Mouse (Mus musculus): ENCODE data around the gene Tufm.

DNA sequence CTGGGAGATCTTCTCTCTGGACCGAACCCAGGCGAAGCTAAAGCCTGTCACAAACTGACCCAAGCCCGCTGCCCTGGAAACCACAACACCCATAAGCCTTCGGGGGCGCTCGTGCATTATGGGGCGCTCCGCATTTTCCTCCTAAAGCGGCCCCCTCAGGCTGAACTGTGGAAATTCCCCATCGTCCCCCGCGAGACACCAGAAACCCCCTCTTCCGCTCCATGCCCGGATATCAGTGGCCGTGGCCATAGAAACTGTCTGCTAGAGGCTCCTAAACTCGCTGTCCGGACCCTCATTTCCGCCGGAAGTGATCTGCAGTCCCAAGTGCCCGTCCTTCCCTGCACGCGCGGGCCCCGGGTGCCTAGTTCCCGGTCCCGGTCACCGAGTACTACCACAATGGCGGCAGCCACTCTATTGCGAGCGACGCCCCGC, at the start of gene Tufm:
- peak; percentile 70 for TF ChIP-seq CTCF (IDR thresholded peaks at IDR 0.05; ENCODE audit: low read depth)
- no peak for TF ChIP-seq EP300 (optimal IDR thresholded peaks at IDR 0.05)

Measured in stomach, postnatal 0 days (tissue).